Mouse (Mus musculus) kidney, embryonic 15.5 days (tissue): ENCODE data around the gene Ubqln4. TPM values are rescaled to one million over a fixed set of nuclear protein-coding genes. Genes with fewer than 3 reads are reported as not detected.

ENCODE experiments used
- ATAC-seq: fragments of 200-750 bp; cut with Nextera tagmentation; replicated peaks from 2 replicates; pipeline ENCODE4 v1.8.0; 2017; ENCODE audit warnings: moderate TSS enrichment; ENCODE audit not compliant: low FRiP score
- H3K27ac ChIP-seq: fragments of 300-500 bp; sonication (generic); 2 replicates; pipeline ENCODE4 v1.5.1; 2015; ENCODE audit warnings: mild to moderate bottlenecking, inconsistent platforms
- H3K27me3 ChIP-seq: fragments of 300-500 bp; sonication (generic); 2 replicates; pipeline ENCODE4 v1.6.1; 2015; ENCODE audit warnings: inconsistent platforms
- H3K36me3 ChIP-seq: fragments of 300-500 bp; sonication (generic); 2 replicates; pipeline ENCODE4 v1.6.1; 2015; ENCODE audit warnings: inconsistent platforms
- H3K4me1 ChIP-seq: fragments of 300-500 bp; sonication (generic); 2 replicates; pipeline ENCODE4 v1.6.1; 2015; ENCODE audit warnings: inconsistent platforms
- H3K4me2 ChIP-seq: fragments of 300-500 bp; sonication (generic); 2 replicates; pipeline ENCODE4 v1.6.1; 2015; ENCODE audit warnings: moderate library complexity, mild to moderate bottlenecking, inconsistent platforms
- H3K4me3 ChIP-seq: fragments of 300-500 bp; sonication (generic); replicated peaks from 2 replicates; pipeline ENCODE4 v1.5.1; 2015; ENCODE audit warnings: mild to moderate bottlenecking, inconsistent platforms
- H3K9ac ChIP-seq: fragments of 300-500 bp; sonication (generic); 2 replicates; pipeline ENCODE4 v1.6.1; 2015; ENCODE audit warnings: mild to moderate bottlenecking, inconsistent platforms
- H3K9me3 ChIP-seq: fragments of 300-500 bp; sonication (generic); replicated peaks from 2 replicates; pipeline ENCODE4 v1.6.1; 2016; ENCODE audit warnings: inconsistent platforms
- WGBS: fragments of 180-500 bp; shearing (Covaris S2); methylation state at CpG from one replicate; pipeline ENCODE4 v1.1.7; 2015; ENCODE audit warnings: mixed read lengths; 5-methylcytosine and 5-hydroxymethylcytosine counted together
- polyA plus RNA-seq: library from polyadenylated mRNA; unstranded; fragments of >200 nt; fragmentation: Nextera tagmentation; extraction: Ambion mirVana; gene quantifications from 2 replicates; pipeline ENCODE4 v1.2.1, GENCODE M21; 2015

Ubqln4 gene
- polyA plus RNA-seq, 1 experiment from 2014 or later: 57.9 TPM

- peak; percentile 19 for ATAC-seq
- Histone ChIP-seq H3K27me3 (no peaks in the 10 kb centered on the region), H3K4me2 (peak overlapping the region; percentile 87), H3K4me1 (peaks cover 68% of the 10 kb centered on the region), H3K27ac (peak overlapping the region; percentile 69), H3K9me3 (no peaks in the 10 kb centered on the region), H3K4me3 (peak overlapping the region; percentile 88), H3K36me3 (peaks cover 50% of the 10 kb centered on the region), H3K9ac (peak overlapping the region; percentile 35)
- WGBS: 6% methylated on average over 60 of the region's 64 CpGs
Observed at GRCm38 (mm10) chr3:88536103-88536930, 17.2 kb upstream of the Ubqln4 start.

- H3K9ac ChIP-seq: peak overlapping the region; percentile 35; the same call in 1 of the 2 replicates
- peak overlapping the region; percentile 87 for H3K4me2 ChIP-seq
- WGBS: 68% methylated on average over 6 of the region's 6 CpGs
- H3K27ac ChIP-seq: peak overlapping the region; percentile 69; the same call in 1 of the 2 replicates
- H3K36me3 ChIP-seq: peaks cover 52% of the 10 kb centered on the region
- H3K4me3 ChIP-seq: peak overlapping the region; percentile 88
- no peaks in the 10 kb centered on the region for H3K9me3 ChIP-seq
- peaks cover 74% of the 10 kb centered on the region for H3K4me1 ChIP-seq
- ATAC-seq: no peak
- no peaks in the 10 kb centered on the region for H3K27me3 ChIP-seq
Observed at GRCm38 (mm10) chr3:88537146-88537545, 16.4 kb upstream of the Ubqln4 start.

- Histone ChIP-seq H3K4me1 (peaks cover 73% of the 10 kb centered on the region), H3K9ac (peak overlapping the region; percentile 2; the same call in 1 of the 2 replicates), H3K36me3 (peaks cover 52% of the 10 kb centered on the region)
Observed at GRCm38 (mm10) chr3:88538271-88539145, 15.1 kb upstream of the Ubqln4 start.

GRCm38 (mm10) chr3:88539397-88539796 is 14.2 kb upstream of the Ubqln4 start:
- Histone ChIP-seq H3K9me3 (no peaks in the 10 kb centered on the region), H3K36me3 (peaks cover 52% of the 10 kb centered on the region), H3K9ac (no peak overlapping the region), H3K4me1 (peaks cover 69% of the 10 kb centered on the region), H3K4me2 (no peak overlapping the region), H3K4me3 (no peak overlapping the region), H3K27ac (no peak overlapping the region), H3K27me3 (no peaks in the 10 kb centered on the region)
- ATAC-seq: no peak
- 27% methylated on average over 3 of the region's 3 CpGs for WGBS

More at GRCm38 (mm10) chr3:88538271-88539145, 15.1 kb upstream of the Ubqln4 start:
- peak overlapping the region; percentile 38; the same call in 1 of the 2 replicates for H3K27ac ChIP-seq
- H3K4me3 ChIP-seq: 0 out of 2 replicates have a peak overlapping the region, but pooled peaks have one; percentile 5
- H3K4me2 ChIP-seq: no peak overlapping the region
- H3K9me3 ChIP-seq: no peaks in the 10 kb centered on the region
- WGBS: 47% methylated on average over 9 of the region's 9 CpGs
- H3K27me3 ChIP-seq: no peaks in the 10 kb centered on the region
- no peak for ATAC-seq

GRCm38 (mm10) chr3:88540085-88540484 is 13.5 kb upstream of the Ubqln4 start:
- no peak overlapping the region for H3K4me3 ChIP-seq
- peak overlapping the region; percentile 5; the same call in 1 of the 2 replicates for H3K27ac ChIP-seq
- H3K9ac ChIP-seq: no peak overlapping the region
- ATAC-seq: no peak
- peaks cover 52% of the 10 kb centered on the region for H3K36me3 ChIP-seq
- H3K9me3 ChIP-seq: no peaks in the 10 kb centered on the region
- H3K4me2 ChIP-seq: no peak overlapping the region
- no peaks in the 10 kb centered on the region for H3K27me3 ChIP-seq
- peaks cover 68% of the 10 kb centered on the region for H3K4me1 ChIP-seq
- WGBS: 63% methylated on average over 5 of the region's 5 CpGs

- Histone ChIP-seq H3K27me3 (no peaks in the 10 kb centered on the region), H3K9ac (no peak overlapping the region), H3K4me1 (peaks cover 56% of the 10 kb centered on the region), H3K4me3 (no peak overlapping the region), H3K27ac (peak overlapping the region; percentile 39; the same call in 1 of the 2 replicates), H3K4me2 (no peak overlapping the region), H3K9me3 (no peaks in the 10 kb centered on the region), H3K36me3 (peaks cover 42% of the 10 kb centered on the region)
- 72% methylated on average over 7 of the region's 7 CpGs for WGBS
- ATAC-seq: no peak
Observed at GRCm38 (mm10) chr3:88541622-88542401, 11.7 kb upstream of the Ubqln4 start.

GRCm38 (mm10) chr3:88542486-88542885 is 11.1 kb upstream of the Ubqln4 start:
- 54% methylated on average over 4 of the region's 4 CpGs for WGBS
- H3K4me3 ChIP-seq: no peak overlapping the region
- H3K9me3 ChIP-seq: no peaks in the 10 kb centered on the region
- H3K27ac ChIP-seq: no peak overlapping the region
- peaks cover 53% of the 10 kb centered on the region for H3K4me1 ChIP-seq
- H3K4me2 ChIP-seq: no peak overlapping the region
- ATAC-seq: no peak
- no peak overlapping the region for H3K9ac ChIP-seq
- H3K27me3 ChIP-seq: no peaks in the 10 kb centered on the region
- H3K36me3 ChIP-seq: peaks cover 36% of the 10 kb centered on the region

GRCm38 (mm10) chr3:88543174-88543573 is 10.4 kb upstream of the Ubqln4 start:
- H3K4me3 ChIP-seq: no peak overlapping the region
- WGBS: 83% methylated on average over 8 of the region's 8 CpGs
- ATAC-seq: no peak

GRCm38 (mm10) chr3:88543651-88544410 is 9.7 kb upstream of the Ubqln4 start:
- WGBS: 60% methylated on average over 5 of the region's 5 CpGs
- no peaks in the 10 kb centered on the region for H3K9me3 ChIP-seq
- no peak overlapping the region for H3K9ac ChIP-seq
- H3K27me3 ChIP-seq: no peaks in the 10 kb centered on the region
- H3K4me1 ChIP-seq: peaks cover 46% of the 10 kb centered on the region
- no peak for ATAC-seq
- H3K4me3 ChIP-seq: no peak overlapping the region
- H3K27ac ChIP-seq: no peak overlapping the region
- H3K36me3 ChIP-seq: peaks cover 23% of the 10 kb centered on the region
- no peak overlapping the region for H3K4me2 ChIP-seq

More at GRCm38 (mm10) chr3:88543174-88543573, 10.4 kb upstream of the Ubqln4 start:
- Histone ChIP-seq H3K27me3 (no peaks in the 10 kb centered on the region), H3K4me1 (peaks cover 48% of the 10 kb centered on the region), H3K9me3 (no peaks in the 10 kb centered on the region), H3K4me2 (no peak overlapping the region), H3K27ac (no peak overlapping the region), H3K36me3 (peaks cover 29% of the 10 kb centered on the region), H3K9ac (no peak overlapping the region)

- Histone ChIP-seq H3K4me3 (no peak overlapping the region), H3K27ac (no peak overlapping the region; the same call in 1 of the 2 replicates), H3K27me3 (no peaks in the 10 kb centered on the region), H3K9ac (no peak overlapping the region), H3K4me1 (peaks cover 42% of the 10 kb centered on the region), H3K36me3 (peaks cover 23% of the 10 kb centered on the region), H3K9me3 (no peaks in the 10 kb centered on the region), H3K4me2 (no peak overlapping the region)
- no peak for ATAC-seq
- WGBS: 33% methylated on average over 5 of the region's 5 CpGs
Observed at GRCm38 (mm10) chr3:88544514-88544913, 9.0 kb upstream of the Ubqln4 start.
